Mouse (Mus musculus): Measurements from ENCODE around the gene Map10.

DNA sequence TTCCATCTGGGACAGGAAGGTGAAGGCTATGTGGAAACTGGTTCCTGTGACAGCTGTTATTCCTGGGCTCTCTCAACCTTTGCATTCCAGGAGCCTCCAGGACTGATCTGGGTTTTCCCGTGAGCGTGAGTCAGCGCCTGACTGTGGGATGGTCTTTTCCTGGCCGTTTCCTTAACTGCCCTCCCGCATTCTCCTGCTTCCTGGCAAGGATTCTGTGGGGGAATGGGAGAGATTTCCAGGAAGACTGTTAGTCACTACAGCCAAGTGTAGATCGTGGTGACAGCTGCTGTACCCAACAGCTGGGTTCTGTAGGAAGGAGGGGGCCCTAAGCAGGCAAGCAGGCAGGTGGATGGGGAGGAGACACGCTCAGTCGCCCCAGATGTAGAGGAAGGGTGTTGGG lies 45.3 kb upstream of the Map10 start:
- no peak for TF ChIP-seq CTCF (IDR thresholded peaks at IDR 0.05)
- no peak for TF ChIP-seq EP300 (IDR thresholded peaks at IDR 0.05; ENCODE audit: insufficient read depth, low read depth, low read length)
